Mouse (Mus musculus) splenic B cell, adult 2 months (primary cell): ENCODE measurements around the gene Gm2056.
"Not testable (repeated sequence)": the region's sequence is repeated elsewhere in the genome, so short reads cannot be mapped to it uniquely, and the experiment has no call there.

Source experiments
- DNase-seq: peaks from one replicate; pipeline ENCODE4 v3.0.0-alpha.2; 2011; ENCODE audit warnings: low read depth, low spot score
- H3K27me3 ChIP-seq: 2 replicates; pipeline ENCODE4 v1.6.1; 2012; ENCODE audit warnings: mild to moderate bottlenecking, low read length, moderate library complexity, mixed read lengths; ENCODE audit not compliant: control insufficient read depth, poor library complexity, insufficient read depth, severe bottlenecking
- H3K36me3 ChIP-seq: 2 replicates; pipeline ENCODE4 v1.6.1; 2012; ENCODE audit warnings: mild to moderate bottlenecking, low read length, moderate library complexity, mixed read lengths; ENCODE audit not compliant: control insufficient read depth, poor library complexity, insufficient read depth, severe bottlenecking

Gm2056 gene

GRCm38 (mm10) chr12:88026704-88027103 is at the start of gene Gm2056:
Gene Gm2056 (plus strand): TSS chr12:88027004.
- H3K27me3 ChIP-seq, H3K36me3 ChIP-seq, DNase-seq: not testable (repeated sequence)

- H3K27me3 ChIP-seq, DNase-seq: not testable (repeated sequence)
Observed at GRCm38 (mm10) chr12:87984000-87984399, 42.8 kb upstream of the Gm2056 start.

GRCm38 (mm10) chr12:88004118-88004517 is 22.7 kb upstream of the Gm2056 start:
- DNase-seq, H3K36me3 ChIP-seq, H3K27me3 ChIP-seq: not testable (repeated sequence)

More at GRCm38 (mm10) chr12:87984000-87984399, 42.8 kb upstream of the Gm2056 start:
- not testable (repeated sequence) for H3K36me3 ChIP-seq

GRCm38 (mm10) chr12:88011548-88011947 is 15.3 kb upstream of the Gm2056 start, which contains the start of gene Gm2075:
Gene Gm2075 (plus strand): TSS chr12:88011848.
- H3K36me3 ChIP-seq, H3K27me3 ChIP-seq, DNase-seq: not testable (repeated sequence)

- H3K27me3 ChIP-seq, H3K36me3 ChIP-seq, DNase-seq: not testable (repeated sequence)
Observed at GRCm38 (mm10) chr12:88018671-88019070, 8.1 kb upstream of the Gm2056 start, which contains the start of gene Gm6803. Gene Gm6803 (minus strand): TSS chr12:88018771.

- not testable (repeated sequence) for DNase-seq, H3K27me3 ChIP-seq, H3K36me3 ChIP-seq
Observed at GRCm38 (mm10) chr12:88032250-88032649, 5.4 kb downstream of the Gm2056 start.

GRCm38 (mm10) chr12:88039062-88039461 is 12.3 kb downstream of the Gm2056 start:
- not testable (repeated sequence) for H3K27me3 ChIP-seq, DNase-seq, H3K36me3 ChIP-seq

GRCm38 (mm10) chr12:88039703-88040102 is 12.9 kb downstream of the Gm2056 start:
- H3K36me3 ChIP-seq, DNase-seq, H3K27me3 ChIP-seq: not testable (repeated sequence)

- not testable (repeated sequence) for DNase-seq
Observed at GRCm38 (mm10) chr12:88045226-88045625, 18.4 kb downstream of the Gm2056 start.

More at GRCm38 (mm10) chr12:88045226-88045625, 18.4 kb downstream of the Gm2056 start:
- not testable (repeated sequence) for H3K36me3 ChIP-seq, H3K27me3 ChIP-seq
